Mouse (Mus musculus): ENCODE measurements at regions not wholly inside any gene's neighbourhood (a gene's known extent, or its start where the extent isn't known, plus 50 kb on each side); places are given as distances from the start of the nearest gene placed in this dataset.
"Not testable (repeated sequence)": the region's sequence is repeated elsewhere in the genome, so short reads cannot be mapped to it uniquely, and the experiment has no call there.

DNA sequence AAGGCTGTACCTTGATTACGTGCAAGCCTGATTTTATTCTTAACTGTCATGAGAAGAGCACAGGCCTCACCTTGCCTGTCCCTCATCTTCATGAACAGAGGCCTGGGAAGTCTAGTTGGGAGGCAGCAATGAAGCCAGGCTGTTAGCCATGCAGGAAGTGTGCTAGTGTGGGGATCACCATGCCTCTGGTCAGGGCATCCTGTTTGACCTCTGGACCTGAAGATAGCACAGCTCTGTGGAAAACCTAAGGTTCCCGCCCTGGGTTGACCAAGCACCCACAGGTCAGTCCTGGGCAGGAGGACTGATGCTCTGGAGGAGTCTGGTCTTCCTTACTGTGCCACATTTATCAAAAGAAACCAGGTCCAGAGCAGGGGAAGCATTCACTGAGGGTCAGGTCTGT is 157.6 kb downstream of the Gm906 start:
- ChIA-PET CTCF (interaction anchor here in 1 of 4 experiments (0.5 kb wide), 1 partner anchor 1136 kb away, joined by 3 read pairs; no protein-coding TSS in a partner anchor), POLR2A (no interaction called here)

DNA sequence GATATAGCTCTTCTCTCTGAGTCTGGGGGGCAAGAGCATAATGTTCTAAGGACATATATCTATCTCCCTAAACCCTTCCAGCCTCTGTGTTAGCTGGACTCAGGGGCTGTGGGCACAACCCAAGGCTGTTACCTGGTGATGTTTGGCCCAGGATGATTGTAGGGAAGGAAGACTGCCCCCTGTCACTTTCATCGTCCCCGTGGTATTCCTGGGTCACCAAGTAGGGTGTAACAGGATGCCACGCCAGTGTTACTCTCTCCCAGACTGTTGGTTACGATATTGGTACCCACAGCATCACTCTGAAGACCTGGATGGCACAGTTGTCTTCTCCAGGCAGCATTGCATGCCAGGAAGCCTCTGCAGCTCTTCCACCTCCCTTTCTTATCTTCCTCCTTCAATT is 185.3 kb downstream of the Gm906 start:
- POLR2A ChIA-PET = no interaction called here

DNA sequence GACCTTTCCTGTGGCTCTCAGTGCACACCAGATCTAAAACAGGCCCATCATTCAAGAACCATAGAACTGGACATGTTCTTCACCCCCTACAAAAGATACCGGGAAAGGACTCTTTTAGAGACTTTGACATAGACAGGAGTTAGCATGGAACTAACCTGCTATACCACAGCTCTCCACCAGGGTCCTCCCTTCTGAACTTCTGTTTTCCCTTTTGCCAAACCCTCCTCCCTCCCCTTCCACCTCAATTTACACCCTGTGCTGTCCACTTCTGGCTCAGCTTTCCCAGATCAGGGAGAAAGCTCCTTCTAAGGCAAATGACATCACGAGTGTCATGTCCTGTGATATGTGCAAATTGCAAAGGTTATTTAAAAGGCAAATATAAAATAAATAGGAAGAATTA is 185.7 kb downstream of the Gm906 start:
- POLR2A ChIA-PET, CTCF ChIA-PET: not testable (repeated sequence)

More for the DNA sequence above, 185.3 kb downstream of the Gm906 start:
- CTCF ChIA-PET = no interaction called here

DNA sequence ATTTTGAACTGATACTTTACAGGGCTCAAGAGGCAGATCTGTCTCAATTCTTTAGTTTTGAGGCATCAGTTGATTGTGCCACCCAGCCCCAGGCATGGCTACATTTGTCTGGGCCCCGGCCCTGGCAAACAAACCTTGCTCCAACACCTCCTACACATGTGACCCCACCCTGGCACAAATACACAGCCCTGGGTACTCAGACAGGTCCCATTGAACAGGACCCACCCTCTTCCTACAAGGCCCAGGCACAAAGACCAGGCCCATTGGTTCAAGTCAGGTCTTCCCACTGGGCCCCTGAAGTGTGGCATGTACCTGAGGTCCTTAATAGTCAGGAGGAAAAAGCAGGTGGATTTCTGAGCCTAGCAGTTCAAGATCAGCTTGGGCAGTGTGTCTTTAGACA is 190.4 kb downstream of the Gm906 start:
- CTCF ChIA-PET, POLR2A ChIA-PET: not testable (repeated sequence)

DNA sequence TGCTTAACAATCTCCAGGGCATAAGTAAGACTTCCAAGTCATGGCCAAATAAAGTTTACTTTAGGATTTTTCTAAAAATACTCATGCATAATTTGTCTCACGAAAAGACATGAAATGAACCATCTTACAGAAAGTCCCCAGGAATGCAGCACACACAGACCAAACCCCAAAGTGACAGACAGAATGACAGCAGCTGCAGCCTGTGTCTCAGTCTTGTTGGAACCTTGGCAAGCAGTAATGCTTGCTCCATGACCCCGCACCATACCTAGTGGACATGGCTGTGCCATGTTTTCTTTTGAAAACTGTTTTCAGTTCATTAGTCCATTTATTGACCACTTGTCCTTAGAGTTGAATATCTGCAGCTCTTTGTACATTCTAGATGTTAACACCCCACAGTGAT is 191.1 kb downstream of the Gm906 start:
- CTCF ChIA-PET, POLR2A ChIA-PET: not testable (repeated sequence)

DNA sequence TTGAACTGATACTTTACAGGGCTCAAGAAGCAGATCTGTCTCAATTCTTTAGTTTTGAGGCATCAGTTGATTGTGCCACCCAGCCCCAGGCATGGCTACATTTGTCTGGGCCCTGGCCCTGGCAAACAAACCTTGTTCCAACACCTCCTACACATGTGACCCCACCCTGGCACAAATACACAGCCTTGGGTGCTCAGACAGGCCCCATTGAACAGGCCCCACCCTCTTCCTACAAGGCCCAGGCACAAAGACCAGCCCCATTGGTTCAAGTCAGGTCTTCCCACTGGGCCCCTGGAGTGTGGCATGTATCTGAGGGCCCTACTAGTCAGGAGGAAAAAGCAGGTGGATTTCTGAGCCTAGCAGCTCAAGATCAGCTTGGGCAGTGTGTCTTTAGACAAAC is 198.4 kb downstream of the Gm906 start:
- POLR2A ChIA-PET = not testable (repeated sequence)
- CTCF ChIA-PET = interaction anchor here in 1 of 4 experiments (0.6 kb wide), 1 partner anchor 1320 kb away, joined by 3 read pairs; no protein-coding TSS in a partner anchor

DNA sequence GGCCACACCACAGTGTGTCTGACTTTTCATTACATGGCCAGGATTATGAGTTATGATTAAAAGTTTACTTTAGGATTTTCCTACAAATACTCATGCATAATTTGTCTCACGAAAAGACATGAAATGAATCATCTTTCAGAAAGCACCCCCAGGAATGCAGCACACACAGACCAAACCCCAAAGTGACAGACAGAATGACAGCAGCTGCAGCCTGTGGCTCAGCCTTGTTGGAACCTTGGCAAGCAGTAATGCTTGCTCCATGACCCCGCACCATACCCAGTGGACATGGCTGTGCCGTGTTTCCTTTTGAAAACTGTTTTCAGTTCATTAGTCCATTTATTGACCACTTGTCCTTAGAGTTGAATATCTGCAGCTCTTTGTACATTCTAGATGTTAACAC is 199.0 kb downstream of the Gm906 start:
- POLR2A ChIA-PET = not testable (repeated sequence)

DNA sequence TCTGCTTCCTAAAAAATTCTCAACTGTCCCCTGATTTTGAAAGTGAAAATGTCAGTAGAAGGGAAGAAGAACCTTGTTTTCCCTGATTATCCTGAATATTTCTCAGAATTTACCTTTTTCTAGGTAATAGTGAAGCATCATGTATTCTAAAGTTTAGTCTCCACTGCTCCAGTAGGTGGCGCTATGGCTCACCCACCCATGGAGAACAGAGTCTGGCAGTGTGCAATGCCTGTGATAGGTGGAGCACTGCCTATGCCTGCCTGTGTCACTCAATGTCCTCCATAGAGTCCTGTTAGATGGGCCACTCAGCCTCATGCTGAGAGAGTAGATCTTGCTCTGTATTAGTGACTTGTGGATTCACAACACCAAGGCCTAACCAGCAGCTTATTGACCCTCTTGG is 218.4 kb downstream of the Gm906 start:
- ChIA-PET CTCF (interaction anchor here in 2 of 4 experiments (1.2 to 1.4 kb wide), 2 partner anchors 296 kb away, joined by 6 to 23 read pairs; no protein-coding TSS in a partner anchor), POLR2A (no interaction called here)

More for the DNA sequence above, 199.0 kb downstream of the Gm906 start:
- CTCF ChIA-PET = not testable (repeated sequence)

DNA sequence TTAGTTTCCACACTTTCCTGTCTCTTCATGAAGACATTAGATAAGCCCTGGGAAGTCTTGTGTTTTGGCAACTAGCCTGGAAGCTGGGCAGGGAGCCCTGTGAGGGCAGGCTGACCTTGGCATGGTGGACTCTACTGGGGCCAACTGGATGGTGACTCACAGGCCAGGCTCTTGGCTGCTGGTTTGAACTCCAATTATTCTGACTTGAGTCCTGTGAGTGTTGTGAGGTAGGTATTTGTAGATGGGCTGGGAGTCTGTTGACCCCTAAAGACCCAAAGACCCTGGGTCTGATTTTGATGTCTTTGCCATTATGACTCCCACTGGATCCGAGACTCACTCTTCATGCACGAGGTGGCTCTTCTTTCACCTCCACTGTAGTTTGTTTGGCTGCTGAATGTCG is 208.9 kb upstream of the Gm30302 start:
- CTCF ChIA-PET, POLR2A ChIA-PET: not testable (repeated sequence)

DNA sequence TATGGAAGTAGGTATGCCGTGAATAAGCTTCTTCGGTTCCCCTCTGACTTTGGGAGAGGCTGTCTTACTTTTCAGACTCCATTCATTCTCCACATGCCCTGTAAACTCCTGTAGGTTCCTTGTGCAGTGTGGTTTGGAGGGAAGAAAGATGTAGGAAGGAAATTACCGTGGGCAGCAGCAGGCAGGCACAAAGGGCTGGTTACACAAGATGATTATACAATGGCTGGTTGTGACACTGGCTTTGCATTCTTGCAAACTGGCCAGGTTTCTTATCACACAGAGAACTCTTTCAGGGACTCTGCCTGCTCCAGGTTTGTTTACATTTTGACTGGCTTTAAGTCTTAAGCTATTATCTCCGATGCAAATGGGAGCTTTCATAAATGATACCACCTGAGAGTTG is 167.3 kb upstream of the Gm30302 start:
- CTCF ChIA-PET, POLR2A ChIA-PET: not testable (repeated sequence)

DNA sequence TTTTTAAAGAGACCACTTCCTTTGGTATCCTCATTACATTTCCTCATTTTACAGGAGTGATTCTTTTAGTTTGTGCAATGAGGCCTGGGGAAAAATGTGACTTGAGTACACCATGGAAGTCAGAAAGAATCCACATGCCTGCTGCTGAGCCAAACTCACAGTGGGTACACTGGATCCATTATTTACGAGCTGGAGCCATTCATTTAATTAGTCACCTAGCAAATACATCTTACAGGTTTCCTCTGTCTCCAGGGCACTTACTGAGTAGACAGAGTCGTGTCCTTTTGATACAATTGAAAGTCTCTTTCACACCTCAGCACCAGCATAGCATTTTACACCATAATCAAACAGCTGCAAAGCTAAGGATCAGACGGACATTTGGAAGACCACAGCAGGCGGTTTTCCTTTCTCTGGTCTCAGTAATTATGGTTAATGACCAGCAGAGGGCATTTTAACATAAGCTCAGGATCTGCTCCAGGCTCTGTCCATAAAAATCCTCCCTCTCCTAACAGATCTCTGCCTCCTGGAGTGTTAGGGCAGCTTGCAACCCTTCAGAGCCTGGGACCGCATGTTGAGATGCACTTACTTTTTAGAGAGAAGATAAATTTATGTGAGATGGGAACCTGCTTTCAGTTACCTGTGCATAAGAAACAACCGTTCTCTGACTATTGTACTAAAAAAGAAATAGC is 159.3 kb upstream of the Gm30302 start:
- CTCF ChIA-PET = interaction anchor here in 2 of 4 experiments (0.6 to 1.1 kb wide), 2 partner anchors 10 to 524 kb away, joined by 3 read pairs; no protein-coding TSS in a partner anchor
- POLR2A ChIA-PET = not testable (repeated sequence)

DNA sequence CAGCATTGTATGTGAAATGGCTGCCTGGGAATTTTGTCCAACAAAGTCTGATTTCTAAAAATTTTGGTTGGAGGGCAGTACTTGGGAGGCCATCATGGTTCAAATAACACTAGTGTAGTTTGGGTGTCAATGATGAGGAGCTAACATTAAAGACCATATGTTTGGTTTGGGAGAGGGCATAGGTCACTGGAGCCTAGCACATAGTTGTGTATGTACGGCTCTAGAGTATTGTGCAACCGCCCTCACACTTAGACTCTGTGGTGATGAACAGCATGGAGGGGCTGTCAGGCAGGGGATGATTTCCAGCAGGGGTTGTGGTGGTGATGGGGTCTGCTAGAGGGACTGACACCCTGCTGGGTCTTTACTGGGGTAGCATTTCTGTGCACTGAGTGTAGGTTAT is 117.0 kb upstream of the Gm30302 start:
- CTCF ChIA-PET = no interaction called here

More for the DNA sequence above, 117.0 kb upstream of the Gm30302 start:
- POLR2A ChIA-PET = no interaction called here

Data from embryonic stem cell, embryonic (primary cell).